Mouse (Mus musculus) layer of hippocampus, postnatal 10 days (tissue): ENCODE measurements around the gene Gjc1. TPM values are rescaled to one million over a fixed set of nuclear protein-coding genes. Genes with fewer than 3 reads are reported as not detected.

ENCODE experiments used
- DNase-seq, 2 experiments: peaks; one replicate each; pipeline ENCODE4 v3.0.0; 2021; ENCODE audit warnings: low spot score in 2 of 2
- long read RNA-seq: library from polyadenylated mRNA; stranded (forward); transcript quantifications from one replicate; pipeline ENCODE4 v2.0.0, GENCODE M21; 2023
- total RNA-seq, 2 experiments: library from RNA; stranded (reverse); gene quantifications; 2 replicates each; pipeline ENCODE4 v1.2.3; 2021

Gene Gjc1
- 10 to 100 TPM; 15.4 to 17.6 TPM for total RNA-seq
- long read RNA-seq, transcript Gjc1-201 (3 exons, 1,903 nt): major isoform, 13 of 20 reads
- long read RNA-seq, partial matches to known transcripts: 0 of 20 reads
- long read RNA-seq, other reads (novel, unspliced or antisense): 5 of 20 reads

GRCm38 (mm10) chr11:102819021-102819782 is at the start of gene Gjc1:
TSS of gene Gjc1 (minus strand) at chr11:102819700.
- DNase-seq: peak; percentile 63 to 77

GRCm38 (mm10) chr11:102864272-102864671 is 44.8 kb upstream of the Gjc1 start:
- DNase-seq: peak; percentile 73 to 76

- DNase-seq: peak in 1 of 2 experiments; percentile 34
Measured at GRCm38 (mm10) chr11:102859933-102860332, 40.4 kb upstream of the Gjc1 start.

- DNase-seq: peak; percentile 22 to 36
Measured at GRCm38 (mm10) chr11:102858951-102859350, 39.5 kb upstream of the Gjc1 start.

GRCm38 (mm10) chr11:102855941-102856340 is 36.4 kb upstream of the Gjc1 start:
- no peak for DNase-seq

GRCm38 (mm10) chr11:102853760-102854159 is 34.3 kb upstream of the Gjc1 start:
- no peak for DNase-seq

GRCm38 (mm10) chr11:102851883-102852282 is 32.4 kb upstream of the Gjc1 start:
- peak; percentile 34 to 54 for DNase-seq

GRCm38 (mm10) chr11:102845926-102846325 is 26.4 kb upstream of the Gjc1 start:
- no peak for DNase-seq

- DNase-seq: no peak
Measured at GRCm38 (mm10) chr11:102838616-102839150, 19.2 kb upstream of the Gjc1 start.

- DNase-seq: no peak
Measured at GRCm38 (mm10) chr11:102838126-102838525, 18.6 kb upstream of the Gjc1 start.

- DNase-seq: no peak
Measured at GRCm38 (mm10) chr11:102837385-102837784, 17.9 kb upstream of the Gjc1 start.

GRCm38 (mm10) chr11:102836146-102836545 is 16.6 kb upstream of the Gjc1 start:
- DNase-seq: no peak

GRCm38 (mm10) chr11:102835549-102835948 is 16.0 kb upstream of the Gjc1 start, which contains the start of gene Higd1b:
TSS of gene Higd1b (plus strand) at chr11:102835849.
- DNase-seq: no peak

GRCm38 (mm10) chr11:102834219-102834618 is 14.7 kb upstream of the Gjc1 start:
- DNase-seq: no peak

GRCm38 (mm10) chr11:102832700-102833297 is 13.3 kb upstream of the Gjc1 start:
- no peak for DNase-seq

GRCm38 (mm10) chr11:102830276-102830675 is 10.8 kb upstream of the Gjc1 start:
- no peak for DNase-seq

GRCm38 (mm10) chr11:102827097-102827496 is 7.6 kb upstream of the Gjc1 start:
- DNase-seq: no peak

- no peak for DNase-seq
Measured at GRCm38 (mm10) chr11:102826476-102826875, 7.0 kb upstream of the Gjc1 start.

GRCm38 (mm10) chr11:102821231-102821630 is 1.7 kb upstream of the Gjc1 start:
- DNase-seq: no peak

- DNase-seq: no peak
Measured at GRCm38 (mm10) chr11:102820432-102820831, 932 bp upstream of the Gjc1 start.

GRCm38 (mm10) chr11:102819783-102820385 is 384 bp upstream of the Gjc1 start:
- no peak for DNase-seq
